Mouse (Mus musculus) cerebellum, postnatal 4 days (tissue): ENCODE measurements around the gene Thada.

Experiments used
- DNase-seq, 2 experiments: peaks; one replicate each; pipeline ENCODE4 v3.0.0; 2022; ENCODE audit warnings: low spot score in 2 of 2, mixed read lengths in 1 of 2

The Thada gene

GRCm38 (mm10) chr17:84146458-84147182, 319.4 kb downstream of the Thada start:
- DNase-seq = no peak

GRCm38 (mm10) chr17:84145826-84146287, 320.1 kb downstream of the Thada start:
- no peak for DNase-seq

- no peak for DNase-seq
Observed at GRCm38 (mm10) chr17:84144762-84145599, 321.0 kb downstream of the Thada start.

GRCm38 (mm10) chr17:84144130-84144529, 321.9 kb downstream of the Thada start:
- DNase-seq = no peak

GRCm38 (mm10) chr17:84143219-84143844, 322.7 kb downstream of the Thada start:
- DNase-seq = no peak

GRCm38 (mm10) chr17:84141691-84142090, 324.3 kb downstream of the Thada start:
- DNase-seq = no peak

- no peak for DNase-seq
Observed at GRCm38 (mm10) chr17:84140822-84141507, 325.0 kb downstream of the Thada start.
